Mouse (Mus musculus): Measurements from ENCODE around the gene Aqp8. TPM values are rescaled to one million over a fixed set of nuclear protein-coding genes. Genes with fewer than 3 reads are reported as not detected.

The Aqp8 gene
- total and polyA plus RNA-seq, 2 experiments from 2014 or later: not detected

- no peaks in the 10 kb centered on the region for H3K36me3 ChIP-seq (ENCODE audit: insufficient read depth)
- no peak for TF ChIP-seq CTCF (IDR thresholded peaks at IDR 0.05; ENCODE audit: low read depth)
These were observed 9.5 kb upstream of the Aqp8 start for GRCm38 (mm10) chr7:123452551-123452950.

DNA sequence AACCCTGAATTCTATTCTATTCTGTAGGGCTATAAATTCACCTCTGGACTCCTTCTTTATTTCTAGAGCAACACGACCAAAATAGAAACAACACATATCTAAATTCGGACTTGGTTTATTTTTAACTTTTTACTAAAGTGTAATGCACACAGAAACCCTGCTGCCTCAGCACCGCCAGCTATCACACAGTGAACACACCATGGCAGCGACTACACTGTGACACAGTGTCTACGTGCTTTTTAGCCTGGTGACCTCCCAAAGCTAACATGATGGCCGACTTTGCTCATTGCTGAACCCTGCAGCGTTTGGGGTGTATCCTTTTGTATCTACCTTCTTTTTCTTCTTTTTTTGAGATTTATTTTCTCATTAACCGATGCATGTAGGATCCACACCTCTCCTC lies 9.0 kb upstream of the Aqp8 start:
- no peaks in the 10 kb centered on the region for H3K4me1 ChIP-seq (ENCODE audit: insufficient read depth)
- H3K36me3 ChIP-seq (ENCODE audit: insufficient read depth): no peaks in the 10 kb centered on the region
- no peak overlapping the region for H3K9ac ChIP-seq
- DNase-seq: no peak
- ATAC-seq: no peak
- TF ChIP-seq CTCF (IDR thresholded peaks at IDR 0.05; ENCODE audit: low read depth): no peak
- WGBS: 84% methylated on average over 8 of the region's 8 CpGs
- no peak overlapping the region for H3K27ac ChIP-seq (ENCODE audit: low read depth, low read length)
- H3K9me3 ChIP-seq (ENCODE audit: low read length): no peaks in the 10 kb centered on the region
- no peaks in the 10 kb centered on the region for H3K27me3 ChIP-seq (ENCODE audit: insufficient read depth, low read length)
- H3K4me3 ChIP-seq (ENCODE audit: low read depth, low read length): no peak overlapping the region
- H3K4me2 ChIP-seq (ENCODE audit: low read depth): no peak overlapping the region

More at GRCm38 (mm10) chr7:123452551-123452950, 9.5 kb upstream of the Aqp8 start:
- H3K4me3 ChIP-seq (ENCODE audit: low read depth, low read length): no peak overlapping the region
- no peaks in the 10 kb centered on the region for H3K27me3 ChIP-seq (ENCODE audit: insufficient read depth, low read length)
- H3K4me1 ChIP-seq (ENCODE audit: insufficient read depth): no peaks in the 10 kb centered on the region
- 85% methylated on average over 6 of the region's 6 CpGs for WGBS
- H3K4me2 ChIP-seq (ENCODE audit: low read depth): no peak overlapping the region
- H3K9me3 ChIP-seq (ENCODE audit: low read length): no peaks in the 10 kb centered on the region
- H3K27ac ChIP-seq (ENCODE audit: low read depth, low read length): no peak overlapping the region
- H3K9ac ChIP-seq: no peak overlapping the region
- ATAC-seq (no peak), DNase-seq (no peak)

GRCm38 (mm10) chr7:123455088-123455487 lies 7.0 kb upstream of the Aqp8 start:
- no peaks in the 10 kb centered on the region for H3K27me3 ChIP-seq (ENCODE audit: insufficient read depth, low read length)
- no peaks in the 10 kb centered on the region for H3K9me3 ChIP-seq (ENCODE audit: low read length)
- H3K4me3 ChIP-seq (ENCODE audit: low read depth, low read length): no peak overlapping the region
- ATAC-seq (no peak), DNase-seq (no peak)
- no peaks in the 10 kb centered on the region for H3K36me3 ChIP-seq (ENCODE audit: insufficient read depth)
- no peak for TF ChIP-seq CTCF (IDR thresholded peaks at IDR 0.05; ENCODE audit: low read depth)
- no peaks in the 10 kb centered on the region for H3K4me1 ChIP-seq (ENCODE audit: insufficient read depth)
- no peak overlapping the region for H3K9ac ChIP-seq
- H3K4me2 ChIP-seq (ENCODE audit: low read depth): no peak overlapping the region
- 96% methylated on average over 3 of the region's 3 CpGs for WGBS
- H3K27ac ChIP-seq (ENCODE audit: low read depth, low read length): no peak overlapping the region

GRCm38 (mm10) chr7:123458309-123458708 lies 3.8 kb upstream of the Aqp8 start:
- DNase-seq (no peak), ATAC-seq (no peak)
- no peak for TF ChIP-seq CTCF (IDR thresholded peaks at IDR 0.05; ENCODE audit: low read depth)
- Histone ChIP-seq H3K4me3 (ENCODE audit: low read depth, low read length) (no peak overlapping the region), H3K9me3 (ENCODE audit: low read length) (no peaks in the 10 kb centered on the region), H3K4me2 (ENCODE audit: low read depth) (no peak overlapping the region), H3K4me1 (ENCODE audit: insufficient read depth) (no peaks in the 10 kb centered on the region), H3K27ac (ENCODE audit: low read depth, low read length) (no peak overlapping the region), H3K9ac (no peak overlapping the region), H3K36me3 (ENCODE audit: insufficient read depth) (no peaks in the 10 kb centered on the region), H3K27me3 (ENCODE audit: insufficient read depth, low read length) (no peaks in the 10 kb centered on the region)
- 91% methylated on average over 4 of the region's 4 CpGs for WGBS

DNA sequence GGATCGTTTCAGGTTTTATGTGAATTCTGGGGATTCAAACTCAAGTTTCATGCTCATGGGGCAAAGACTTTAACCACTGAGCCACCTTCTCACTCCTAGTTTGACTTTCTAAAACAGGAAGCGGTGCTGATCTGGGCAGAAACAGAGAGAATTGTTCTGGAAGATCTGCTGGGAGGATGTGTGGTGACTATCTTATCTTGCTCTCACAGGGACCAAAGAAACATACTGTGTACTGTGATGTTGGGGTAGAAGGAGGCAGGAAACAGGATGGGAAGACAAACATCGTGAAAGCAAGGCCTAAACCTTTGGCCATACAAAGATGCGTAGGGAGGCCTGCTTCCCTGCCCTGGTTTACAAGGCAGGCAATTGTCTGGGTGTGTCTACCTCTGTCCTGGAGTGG lies 2.8 kb upstream of the Aqp8 start:
- H3K27ac ChIP-seq (ENCODE audit: low read depth, low read length): no peak overlapping the region
- no peaks in the 10 kb centered on the region for H3K27me3 ChIP-seq (ENCODE audit: insufficient read depth, low read length)
- no peaks in the 10 kb centered on the region for H3K4me1 ChIP-seq (ENCODE audit: insufficient read depth)
- 92% methylated on average over 4 of the region's 4 CpGs for WGBS
- no peak for ATAC-seq
- no peak overlapping the region for H3K4me3 ChIP-seq (ENCODE audit: low read depth, low read length)
- no peak overlapping the region for H3K4me2 ChIP-seq (ENCODE audit: low read depth)
- no peak overlapping the region for H3K9ac ChIP-seq
- no peak for DNase-seq
- H3K9me3 ChIP-seq (ENCODE audit: low read length): no peaks in the 10 kb centered on the region
- H3K36me3 ChIP-seq (ENCODE audit: insufficient read depth): no peaks in the 10 kb centered on the region
- TF ChIP-seq CTCF (IDR thresholded peaks at IDR 0.05; ENCODE audit: low read depth): no peak

- TF ChIP-seq CTCF (IDR thresholded peaks at IDR 0.05; ENCODE audit: low read depth): no peak
- 88% methylated on average over 4 of the region's 4 CpGs for WGBS
- Histone ChIP-seq H3K36me3 (ENCODE audit: insufficient read depth) (no peaks in the 10 kb centered on the region), H3K9me3 (ENCODE audit: low read length) (no peaks in the 10 kb centered on the region), H3K27me3 (ENCODE audit: insufficient read depth, low read length) (no peaks in the 10 kb centered on the region), H3K4me3 (ENCODE audit: low read depth, low read length) (no peak overlapping the region), H3K4me1 (ENCODE audit: insufficient read depth) (no peaks in the 10 kb centered on the region), H3K4me2 (ENCODE audit: low read depth) (no peak overlapping the region), H3K9ac (no peak overlapping the region), H3K27ac (ENCODE audit: low read depth, low read length) (no peak overlapping the region)
- ATAC-seq (no peak), DNase-seq (no peak)
These were observed 775 bp upstream of the Aqp8 start for GRCm38 (mm10) chr7:123461316-123461715.

- Histone ChIP-seq H3K27ac (ENCODE audit: low read depth, low read length) (no peak overlapping the region), H3K9ac (no peak overlapping the region), H3K4me3 (ENCODE audit: low read depth, low read length) (no peak overlapping the region), H3K9me3 (ENCODE audit: low read length) (no peaks in the 10 kb centered on the region), H3K36me3 (ENCODE audit: insufficient read depth) (no peaks in the 10 kb centered on the region), H3K4me1 (ENCODE audit: insufficient read depth) (no peaks in the 10 kb centered on the region), H3K27me3 (ENCODE audit: insufficient read depth, low read length) (no peaks in the 10 kb centered on the region), H3K4me2 (ENCODE audit: low read depth) (no peak overlapping the region)
- WGBS: 87% methylated on average over 4 of the region's 4 CpGs
- TF ChIP-seq CTCF (IDR thresholded peaks at IDR 0.05; ENCODE audit: low read depth): no peak
- no peak for ATAC-seq
- DNase-seq: no peak
These were observed 1.5 kb downstream of the Aqp8 start for GRCm38 (mm10) chr7:123463569-123463968.
